Mouse (Mus musculus) retina, adult 2 months (tissue): ENCODE measurements around the gene Slc12a8.

Experiments
- DNase-seq: peaks from one replicate; pipeline ENCODE4 v3.0.0-alpha.2; 2012; ENCODE audit warnings: low read depth, low spot score

Slc12a8 gene

DNA sequence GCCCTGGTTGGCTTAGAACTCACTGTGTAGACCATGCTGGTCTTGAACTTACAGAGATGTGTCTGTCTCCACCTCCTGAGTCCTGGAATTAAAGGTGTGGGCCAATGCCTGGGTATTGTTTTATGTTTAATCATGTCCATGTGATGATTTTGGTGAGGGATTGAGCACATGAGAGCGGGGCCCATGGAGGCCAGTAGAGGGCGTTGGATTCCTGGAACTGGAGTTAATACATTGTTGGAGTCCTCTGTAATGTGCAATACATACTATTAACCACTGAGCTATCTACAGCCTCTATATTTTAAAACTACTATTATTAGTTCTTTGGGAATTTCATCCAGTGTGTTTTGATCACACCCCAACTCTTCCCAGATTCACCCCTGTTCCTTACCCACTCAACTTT, 27.2 kb downstream of the Slc12a8 start:
- no peak for DNase-seq

- DNase-seq = no peak
Measured at GRCm38 (mm10) chr16:33545530-33545929, 28.4 kb downstream of the Slc12a8 start.

DNA sequence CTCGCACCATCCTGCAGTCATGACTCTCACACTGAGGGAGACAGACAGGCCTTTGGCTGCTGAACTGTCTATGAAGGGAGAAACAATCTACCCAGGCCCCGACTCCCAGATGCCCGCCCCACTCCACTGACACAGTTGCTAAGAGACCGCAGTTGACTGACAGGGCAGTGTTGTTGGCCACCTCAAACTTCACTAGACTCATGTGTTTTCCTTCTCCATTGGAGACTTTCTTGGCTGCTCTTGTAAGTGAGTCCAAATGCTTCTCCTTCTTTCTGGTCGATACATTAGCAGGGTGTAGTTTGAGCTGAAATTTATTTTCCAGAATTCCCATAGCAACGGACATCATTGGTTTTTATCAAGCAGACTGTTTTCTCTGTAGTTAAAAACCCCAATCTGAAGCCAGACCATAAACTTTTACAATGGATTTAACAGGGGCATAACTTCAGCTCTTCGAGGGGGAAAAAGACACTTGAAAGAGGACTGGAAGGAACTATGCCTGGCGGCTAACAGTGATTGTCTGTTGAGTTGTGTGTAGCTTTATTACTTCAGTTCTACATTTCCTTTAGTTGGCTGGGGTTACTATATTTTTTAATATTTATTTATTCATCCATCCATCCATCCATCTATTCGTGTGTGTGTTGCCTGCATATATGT, 36.7 kb downstream of the Slc12a8 start:
- DNase-seq = no peak

DNA sequence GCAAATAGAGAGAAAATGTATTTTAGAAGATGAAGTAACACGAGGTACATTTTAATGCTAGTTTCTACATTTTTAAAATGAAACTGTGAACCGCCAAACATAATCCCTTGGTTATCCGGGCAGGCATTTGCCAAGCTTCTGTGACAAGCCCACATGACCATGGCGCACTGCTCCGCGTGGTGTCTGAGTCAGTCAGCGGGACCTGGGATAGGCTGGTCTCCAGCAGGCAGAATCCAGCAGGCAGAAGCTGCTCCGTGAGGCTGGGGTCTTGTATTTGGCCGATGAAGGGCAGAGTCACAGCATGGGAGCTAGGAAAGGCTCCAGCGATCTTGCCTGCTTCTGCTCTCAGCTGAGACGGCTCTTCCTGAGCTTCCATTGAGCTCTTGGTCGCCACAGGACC, 41.0 kb downstream of the Slc12a8 start:
- DNase-seq = no peak

GRCm38 (mm10) chr16:33560281-33560680, 43.2 kb downstream of the Slc12a8 start:
- no peak for DNase-seq

DNA sequence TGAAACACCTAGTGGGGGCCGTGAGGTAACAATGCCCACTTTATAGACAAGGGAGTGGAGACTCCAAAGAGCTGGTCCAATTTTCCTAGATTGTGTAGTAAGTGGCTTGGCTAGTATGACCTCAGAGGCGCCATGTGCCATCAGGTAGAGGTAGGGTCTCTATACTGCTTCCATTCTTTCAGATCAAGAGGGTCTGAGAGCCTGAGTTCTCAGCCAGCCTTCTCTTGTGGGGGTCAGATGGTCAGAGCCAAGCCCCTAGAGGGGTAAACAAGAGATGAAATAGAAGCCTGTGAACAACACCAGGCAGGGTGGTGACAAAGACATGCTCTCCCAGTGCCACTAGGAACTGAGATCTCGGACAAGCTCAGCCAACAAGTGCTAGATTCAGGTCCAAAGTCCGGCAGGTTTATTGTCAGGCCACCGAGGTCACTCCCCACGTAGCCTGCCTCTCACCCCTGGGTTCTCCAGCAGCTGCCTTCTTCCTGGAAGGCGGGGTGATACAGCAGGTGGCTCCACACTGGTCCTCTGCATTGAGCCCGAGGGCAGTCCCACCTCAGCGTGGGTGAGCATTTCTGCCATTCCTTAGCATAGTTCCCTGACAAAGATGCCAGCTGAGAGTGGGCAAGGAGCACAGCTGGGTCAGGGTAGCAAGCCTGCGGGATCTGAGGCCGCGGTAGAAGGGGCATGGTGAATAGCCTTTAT, 44.3 kb downstream of the Slc12a8 start:
- DNase-seq = no peak

- no peak for DNase-seq
Measured at GRCm38 (mm10) chr16:33562874-33563537, 45.9 kb downstream of the Slc12a8 start.

DNA sequence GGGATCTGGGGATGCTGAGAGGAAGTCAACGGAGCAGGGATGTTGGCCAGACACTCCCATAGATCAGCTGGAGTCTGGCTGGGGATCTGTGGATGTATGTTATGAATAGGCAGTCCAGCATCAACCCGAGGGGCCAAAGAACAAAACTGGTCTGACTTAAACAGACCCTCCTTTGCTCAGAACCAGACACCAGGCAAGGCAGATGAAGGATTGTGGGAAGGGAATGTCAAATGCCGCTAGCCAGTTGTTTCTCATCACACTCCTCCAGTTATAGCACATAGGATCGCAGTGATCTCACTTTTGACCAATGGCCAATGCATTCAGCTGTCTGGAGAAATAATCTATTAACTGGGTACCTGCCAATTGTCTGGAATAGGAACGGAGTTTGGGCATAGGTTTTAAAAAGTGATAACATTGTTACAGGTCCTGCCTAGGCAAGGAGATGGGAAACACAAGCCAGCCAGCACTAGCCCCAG, 46.4 kb downstream of the Slc12a8 start:
- no peak for DNase-seq

- DNase-seq = no peak
Measured at GRCm38 (mm10) chr16:33566467-33566866, 49.3 kb downstream of the Slc12a8 start.

DNA sequence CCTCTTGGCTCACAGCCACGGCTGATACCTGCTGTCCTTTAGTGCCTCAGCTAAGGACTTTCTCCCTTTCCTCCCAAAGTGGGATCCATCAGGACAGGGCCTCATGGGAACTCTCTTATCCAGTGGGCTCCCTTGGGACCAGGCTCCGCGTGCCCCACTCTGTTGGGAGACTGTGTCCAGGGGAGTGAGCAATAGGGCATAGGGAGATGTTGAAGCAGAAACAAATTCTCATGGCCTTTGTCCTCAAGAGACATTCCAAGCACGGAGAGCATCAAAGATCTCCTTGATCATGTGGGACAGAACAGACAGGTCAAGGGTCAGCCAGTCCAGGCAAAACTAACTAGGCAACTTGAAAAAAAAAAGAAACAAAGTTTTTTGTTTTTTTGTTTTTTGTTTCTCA, 50.6 kb downstream of the Slc12a8 start:
- DNase-seq = no peak

DNA sequence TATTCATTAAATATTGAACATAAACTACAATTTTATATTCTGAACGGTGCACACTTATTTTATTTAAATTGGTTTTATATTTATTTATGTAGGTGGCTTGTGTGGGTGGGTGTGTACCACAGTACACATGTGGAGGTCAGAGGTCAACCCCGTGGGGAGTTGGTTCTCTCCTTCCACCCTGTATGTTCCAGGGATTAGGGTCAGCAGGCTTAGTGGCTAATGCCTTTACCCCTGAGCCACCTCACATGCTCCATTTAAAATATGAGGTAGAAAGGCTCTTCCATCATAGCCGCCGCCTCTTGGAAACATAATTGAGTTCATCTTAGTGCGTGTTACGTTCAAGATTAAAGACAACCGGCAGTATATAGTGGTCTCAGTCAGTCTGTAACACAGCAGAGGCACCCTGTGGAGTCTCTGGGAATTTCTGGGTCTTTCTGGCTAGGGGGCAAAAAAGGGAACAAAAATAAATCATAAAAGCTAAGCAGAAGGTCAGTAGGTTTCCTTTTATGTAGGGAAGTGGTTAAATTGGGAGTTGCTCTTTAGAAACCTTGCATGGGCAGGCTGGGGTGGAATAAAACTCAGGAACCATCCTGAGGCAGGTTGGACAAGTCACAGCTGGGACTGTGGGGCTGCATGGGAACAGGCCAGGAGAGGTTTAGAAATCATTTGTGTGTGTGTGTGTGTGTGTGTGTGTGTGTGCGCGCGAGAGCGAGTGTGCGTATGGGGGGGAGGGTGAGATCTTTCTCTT, 51.3 kb downstream of the Slc12a8 start:
- peak; percentile 64 for DNase-seq

DNA sequence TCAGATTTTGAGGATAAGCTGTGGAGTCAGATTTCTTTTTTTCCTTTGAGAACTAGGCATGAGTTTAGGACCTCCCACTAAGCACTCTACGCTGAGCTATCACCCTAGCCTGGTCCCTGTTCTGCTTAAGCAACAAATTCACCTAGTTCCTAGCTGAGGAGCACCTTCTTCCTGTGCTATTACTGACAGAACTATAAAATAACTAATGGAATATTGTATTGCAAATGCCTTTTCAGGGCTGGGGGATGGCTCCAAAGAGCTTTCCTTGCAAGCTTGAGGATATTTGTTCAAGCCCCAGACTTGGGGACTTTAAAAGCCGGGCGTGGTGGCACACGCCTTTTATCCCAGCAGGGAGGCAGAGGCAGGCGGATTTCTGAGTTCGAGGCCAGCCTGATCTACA, 55.5 kb downstream of the Slc12a8 start:
- DNase-seq = no peak

- DNase-seq = no peak
Measured at GRCm38 (mm10) chr16:33573703-33574102, 56.6 kb downstream of the Slc12a8 start.

GRCm38 (mm10) chr16:33575728-33576127, 58.6 kb downstream of the Slc12a8 start:
- DNase-seq = no peak

DNA sequence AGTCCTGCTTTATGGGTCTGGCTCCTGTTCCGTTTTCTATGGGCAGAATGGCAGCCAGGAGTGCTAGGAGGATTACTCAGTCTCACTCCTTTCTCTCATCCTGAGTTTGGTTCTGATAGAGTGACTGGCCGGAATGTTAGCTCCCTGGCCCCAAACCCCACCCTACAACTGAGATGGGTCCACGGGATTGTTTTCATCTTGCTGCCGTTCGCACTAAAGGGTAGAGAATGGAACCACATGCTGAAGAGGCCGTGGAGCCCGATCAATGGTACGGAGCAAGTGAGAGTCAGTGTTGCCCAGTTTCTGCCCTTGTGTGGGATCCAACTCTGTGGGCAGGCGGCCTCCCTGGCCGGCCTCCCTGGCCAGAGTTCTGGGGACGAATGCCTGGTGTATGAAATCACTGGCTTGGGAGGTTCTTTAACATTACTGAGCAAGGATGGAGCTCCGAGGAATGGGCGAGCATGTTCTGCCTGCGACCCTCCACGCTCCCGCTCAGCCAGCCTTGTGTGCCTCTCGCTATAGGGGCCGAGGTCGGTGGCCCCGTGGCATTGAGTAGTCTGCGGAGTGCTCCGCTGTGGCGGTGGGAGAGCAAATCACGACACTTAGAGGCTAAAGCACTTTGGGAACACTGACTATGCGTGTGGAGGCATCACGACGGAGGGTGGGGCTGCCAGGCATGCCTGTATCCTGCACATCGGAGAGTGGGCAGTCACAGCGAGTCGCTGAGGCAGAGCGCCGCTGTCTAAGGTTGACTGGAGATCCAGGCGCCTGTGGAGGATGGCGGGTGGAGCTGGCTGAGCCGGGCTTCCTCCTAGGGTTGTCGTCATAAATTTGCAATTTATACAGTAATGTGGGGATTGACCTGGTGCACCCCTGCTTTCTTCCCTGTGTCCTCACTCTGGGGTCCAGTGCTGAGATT, 59.4 kb downstream of the Slc12a8 start:
- DNase-seq = no peak

- no peak for DNase-seq
Measured at GRCm38 (mm10) chr16:33578462-33578861, 61.3 kb downstream of the Slc12a8 start.

DNA sequence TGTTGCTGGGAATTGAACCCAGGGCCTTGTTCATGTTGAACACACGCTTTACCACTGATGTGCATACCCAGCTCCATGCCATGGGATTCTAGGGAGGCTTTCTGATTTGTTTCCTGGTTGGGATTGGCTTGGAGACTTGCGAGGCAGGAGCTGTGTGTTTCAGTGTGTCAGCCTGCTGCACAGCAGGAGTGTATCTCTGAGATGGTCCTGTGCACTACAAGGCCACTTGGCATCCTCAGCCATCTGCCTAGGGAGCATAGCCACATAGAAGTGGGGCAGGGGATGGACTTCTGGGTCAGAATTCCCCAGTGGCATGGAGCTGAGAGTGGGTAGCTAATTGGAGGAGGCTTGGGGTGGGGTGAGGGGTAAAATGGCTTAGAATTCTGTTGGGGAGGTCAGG, 63.2 kb downstream of the Slc12a8 start:
- DNase-seq = no peak

- no peak for DNase-seq
Measured at GRCm38 (mm10) chr16:33580736-33581241, 63.7 kb downstream of the Slc12a8 start.

DNA sequence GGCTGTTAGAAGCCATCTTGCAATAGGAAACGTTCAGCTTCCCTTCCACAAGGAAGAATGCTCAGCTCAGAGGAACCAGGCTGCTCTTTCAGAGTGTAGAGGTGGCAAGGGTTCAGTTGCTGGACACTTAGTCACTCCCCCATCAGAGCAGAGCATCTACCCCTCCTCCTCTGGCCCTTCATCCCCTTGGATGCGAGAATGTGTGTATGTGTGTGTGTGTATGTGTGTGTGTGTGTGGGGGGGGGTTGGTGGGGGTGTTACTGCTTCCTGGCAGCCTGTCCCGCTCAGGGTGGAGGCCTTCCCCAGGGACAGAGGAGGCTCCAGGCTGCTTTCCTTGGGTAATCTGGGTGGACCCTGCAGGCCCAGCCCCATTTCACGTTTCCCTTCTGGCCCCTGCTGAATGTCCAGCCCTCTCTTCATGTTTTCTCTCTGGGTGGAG, 64.6 kb downstream of the Slc12a8 start:
- DNase-seq = no peak

GRCm38 (mm10) chr16:33582495-33582894, 65.4 kb downstream of the Slc12a8 start:
- no peak for DNase-seq

DNA sequence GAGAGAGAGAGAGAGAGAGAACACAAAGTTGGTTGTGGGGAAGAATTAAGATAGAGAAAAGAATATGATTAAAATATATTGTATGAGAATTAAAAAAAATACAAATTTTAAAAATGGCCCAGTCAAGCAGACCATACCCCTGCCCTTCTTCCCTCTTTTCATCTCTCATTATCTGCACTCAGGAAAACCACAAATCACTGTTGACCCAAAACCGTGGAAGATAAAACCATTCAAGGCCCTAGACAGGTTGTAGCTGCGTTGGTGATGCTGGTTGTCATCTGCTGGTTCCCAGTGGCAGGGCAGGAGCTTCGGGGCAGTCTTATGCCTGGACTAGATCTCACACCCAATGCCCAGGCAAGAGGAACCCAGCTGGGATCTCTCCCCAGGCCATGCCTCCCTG, 66.2 kb downstream of the Slc12a8 start:
- DNase-seq = no peak
